Mouse (Mus musculus) lung, postnatal 14 days (tissue): ENCODE results near the gene Dcaf11.
A peak's percentile ranks its signal among the peaks of the same experiment; 100 is the strongest.

Experiments
- DNase-seq: peaks from one replicate; pipeline ENCODE4 v3.0.0; 2021

Gene Dcaf11

GRCm38 (mm10) chr14:55559799-55560201 lies at the start of gene Dcaf11:
Dcaf11 (plus strand) TSS chr14:55560006.
- DNase-seq, result peak; percentile 92

- no peak for DNase-seq
Measured at GRCm38 (mm10) chr14:55510125-55510731, 49.6 kb upstream of the Dcaf11 start, which contains the start of gene Cpne6. Cpne6 (plus strand) TSS chr14:55510445.

- no peak for DNase-seq
Measured at GRCm38 (mm10) chr14:55511037-55511436, 48.8 kb upstream of the Dcaf11 start.

DNA sequence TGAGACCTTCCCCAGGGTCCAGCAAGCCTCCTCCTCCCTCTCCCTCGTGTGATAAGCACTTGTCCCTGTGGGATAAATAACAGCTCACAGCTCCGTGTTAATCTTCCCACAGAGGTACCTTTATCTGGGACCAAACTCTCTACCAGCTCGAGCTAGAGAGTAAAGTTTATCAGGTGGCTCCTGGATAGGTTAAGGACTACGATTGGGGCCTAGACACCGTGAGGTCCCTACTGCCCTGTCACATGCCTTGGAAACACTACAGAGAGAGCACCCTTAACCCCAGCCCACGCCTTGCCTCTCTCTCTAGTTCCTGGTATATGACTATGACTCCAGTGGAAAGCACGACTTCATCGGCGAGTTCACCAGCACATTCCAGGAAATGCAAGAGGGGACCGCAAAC lies 45.9 kb upstream of the Dcaf11 start:
- DNase-seq, result no peak

DNA sequence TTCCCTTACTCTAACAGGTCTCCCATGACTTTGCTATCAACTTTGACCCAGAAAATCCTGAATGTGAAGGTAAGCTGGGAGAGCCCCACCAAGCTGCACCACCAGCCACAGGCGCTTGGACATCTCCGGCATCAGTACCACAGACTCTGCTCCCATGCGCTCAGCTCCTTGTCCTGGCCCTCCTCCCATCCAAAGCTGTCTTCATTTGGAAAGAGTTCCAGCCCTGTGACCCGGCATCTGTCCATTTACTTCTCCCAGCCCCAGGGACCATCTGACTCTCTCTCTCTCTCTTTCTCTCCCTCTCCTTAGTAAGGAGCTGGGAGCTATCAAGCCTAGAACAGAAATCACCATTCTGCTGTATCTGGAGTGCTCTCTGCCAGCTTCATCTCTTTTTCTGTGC lies 44.0 kb upstream of the Dcaf11 start:
- DNase-seq, result no peak

DNA sequence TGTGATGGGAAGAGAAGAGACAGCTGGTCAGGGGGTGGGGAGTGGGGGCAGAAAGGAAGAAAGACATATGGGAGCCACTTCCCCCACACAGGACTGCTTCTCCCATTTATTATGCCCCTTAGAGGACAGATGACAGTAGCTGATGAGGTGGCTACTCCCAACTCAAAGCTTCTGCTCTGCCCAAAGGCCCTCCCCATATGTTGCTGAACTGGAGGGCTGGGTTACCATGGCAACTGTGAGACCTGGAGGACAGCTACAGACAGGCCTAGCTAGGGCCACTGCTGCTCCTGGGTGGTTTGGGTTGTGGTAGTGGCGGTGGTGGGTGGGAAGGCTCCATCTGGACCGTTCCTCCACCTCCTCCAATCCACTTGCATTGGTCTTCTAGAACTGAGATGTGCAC lies 40.9 kb upstream of the Dcaf11 start:
- no peak for DNase-seq

DNA sequence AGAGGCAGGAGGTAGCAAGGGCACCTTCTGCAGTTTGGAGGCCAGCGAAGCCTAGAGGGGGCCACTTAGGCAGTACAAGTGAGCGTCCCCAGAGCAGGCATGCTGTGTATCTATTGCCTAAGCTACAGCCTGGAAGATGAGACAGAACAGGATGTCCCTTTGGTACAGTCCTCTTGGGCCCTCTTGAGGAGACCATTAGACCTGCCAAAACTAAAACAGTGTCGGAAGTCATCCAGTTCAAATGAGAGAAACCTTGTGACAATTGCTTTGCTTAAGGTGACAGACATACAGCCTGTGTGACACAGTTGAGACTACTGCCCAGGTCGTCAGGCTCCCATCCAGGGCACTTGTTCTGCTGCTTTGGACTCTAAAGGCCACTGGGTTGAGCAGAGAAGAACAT lies 40.2 kb upstream of the Dcaf11 start:
- DNase-seq, result no peak

DNA sequence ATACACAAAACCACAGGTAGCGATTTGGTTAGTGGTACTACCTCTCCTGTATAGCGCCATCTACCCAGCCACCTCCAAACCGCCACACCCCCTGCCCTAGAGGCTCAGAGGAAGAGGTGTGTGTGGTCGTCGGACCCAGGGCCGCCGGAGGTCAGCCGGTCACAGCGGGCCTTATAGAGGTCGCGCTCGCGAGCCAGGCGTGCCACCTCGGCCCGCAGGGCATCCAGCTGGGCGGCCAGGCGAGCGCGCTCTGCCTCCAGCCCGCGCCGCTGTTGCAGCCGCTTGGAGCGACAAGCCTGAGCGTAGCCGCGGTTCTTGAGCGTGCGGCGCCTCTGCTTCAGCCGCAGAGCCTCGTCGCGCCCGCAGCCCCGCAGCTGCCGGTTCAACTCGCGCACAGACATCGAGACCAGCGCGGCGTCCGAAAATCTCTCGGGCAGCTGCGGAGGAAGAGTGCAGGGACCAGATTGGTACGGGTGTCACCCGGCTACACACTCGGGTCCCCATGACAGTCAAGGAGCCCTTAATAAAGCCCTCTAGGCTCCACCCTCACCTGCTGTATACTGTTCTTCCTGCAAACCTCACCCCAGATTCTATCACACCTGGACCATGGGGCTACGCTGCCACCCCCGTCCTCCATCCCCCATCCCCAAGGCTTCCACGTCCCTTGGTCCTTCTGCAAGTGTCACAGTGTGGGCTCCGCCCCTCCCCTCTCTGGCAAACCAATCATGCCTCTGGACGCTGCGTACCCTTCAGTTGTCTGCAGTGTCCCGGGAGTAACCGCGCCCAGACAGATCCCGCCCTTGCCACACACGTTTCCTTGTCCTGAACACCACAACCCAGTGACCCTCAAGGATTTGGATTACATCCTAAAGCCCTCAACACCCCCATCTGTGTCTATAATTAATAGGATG lies 39.1 kb upstream of the Dcaf11 start:
- no peak for DNase-seq

DNA sequence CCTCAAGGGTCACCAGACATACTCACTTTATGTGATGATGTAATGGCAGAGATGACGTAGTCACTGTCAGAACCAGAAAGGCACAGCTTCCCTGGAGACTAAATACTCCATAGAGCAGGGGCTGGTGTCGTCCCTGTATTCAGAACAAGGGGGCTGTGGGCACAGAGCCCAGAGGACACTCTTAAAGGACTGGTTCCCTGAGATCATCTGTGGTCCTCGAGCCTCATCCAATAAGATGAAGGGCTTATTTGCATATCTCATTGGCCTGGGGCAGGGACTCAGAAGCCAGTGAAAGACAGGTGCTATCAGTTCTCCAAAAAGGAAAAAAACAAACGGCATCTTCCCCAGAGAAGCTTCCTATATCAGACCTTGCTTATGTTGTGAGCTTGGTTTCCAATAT lies 35.7 kb upstream of the Dcaf11 start:
- DNase-seq, result no peak

DNA sequence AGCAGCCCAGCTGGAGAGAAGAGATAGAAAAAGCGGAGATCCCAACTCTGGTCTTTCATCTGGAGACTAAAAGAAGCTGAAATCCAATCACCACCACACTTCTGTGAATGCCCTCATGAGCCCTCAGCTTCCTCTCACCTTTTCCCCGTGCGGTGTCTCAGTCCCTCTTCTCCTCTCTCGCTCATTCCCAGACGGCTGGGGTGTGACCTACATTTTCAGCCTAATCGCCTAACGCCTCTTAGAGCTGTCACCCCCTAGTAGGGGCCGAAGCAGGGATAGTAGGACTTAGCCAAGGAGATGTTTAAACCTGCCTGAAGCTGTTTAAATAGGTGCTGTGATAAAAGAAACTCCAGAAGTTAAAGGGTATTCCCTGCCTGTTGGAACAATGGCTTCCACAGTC lies 35.0 kb upstream of the Dcaf11 start, which contains the start of gene Nrl:
TSS of gene Nrl (minus strand) at position 197 of the 400 bp plus-strand sequence.
- no peak for DNase-seq

DNA sequence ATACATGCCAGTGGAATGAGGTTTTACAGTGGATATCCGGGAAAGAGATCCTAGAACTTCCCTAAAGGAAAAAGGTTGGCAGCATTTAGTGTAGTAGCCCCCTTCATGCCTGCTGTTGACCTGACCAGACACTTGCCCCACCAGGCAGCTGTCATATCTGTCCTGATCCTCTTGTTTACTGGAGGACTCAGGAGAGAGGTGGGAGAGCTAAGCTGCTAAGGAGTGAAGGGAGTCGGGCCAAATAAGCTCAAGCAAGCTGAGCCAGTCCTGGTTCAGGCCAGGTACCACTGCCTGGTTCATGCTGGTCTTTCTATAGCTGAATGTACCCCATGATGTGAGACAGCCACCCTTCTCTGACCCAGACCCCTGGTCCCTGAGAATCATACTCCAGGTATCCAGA lies 33.1 kb upstream of the Dcaf11 start:
- no peak for DNase-seq

DNA sequence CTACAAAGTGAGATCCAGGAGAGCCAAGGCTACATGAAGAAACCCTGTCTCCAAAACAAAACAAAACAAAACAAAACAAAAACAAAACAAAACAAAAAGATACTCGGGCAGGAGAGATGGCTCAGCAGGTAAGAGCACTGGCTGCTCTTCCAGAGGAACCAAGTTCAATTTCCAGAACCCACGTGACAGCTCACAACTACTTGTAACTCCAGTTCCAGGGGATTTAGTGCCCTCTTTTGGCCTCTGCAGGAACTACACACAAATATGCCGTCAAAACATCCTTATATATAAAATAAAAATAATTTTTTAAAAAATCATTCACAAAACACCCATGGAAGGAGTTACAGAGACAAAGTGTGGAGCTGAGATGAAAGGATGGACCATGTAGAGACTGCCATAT lies 31.9 kb upstream of the Dcaf11 start:
- DNase-seq, result peak; percentile 44

- peak; percentile 45 for DNase-seq
Measured at GRCm38 (mm10) chr14:55536116-55536745, 23.6 kb upstream of the Dcaf11 start.

DNA sequence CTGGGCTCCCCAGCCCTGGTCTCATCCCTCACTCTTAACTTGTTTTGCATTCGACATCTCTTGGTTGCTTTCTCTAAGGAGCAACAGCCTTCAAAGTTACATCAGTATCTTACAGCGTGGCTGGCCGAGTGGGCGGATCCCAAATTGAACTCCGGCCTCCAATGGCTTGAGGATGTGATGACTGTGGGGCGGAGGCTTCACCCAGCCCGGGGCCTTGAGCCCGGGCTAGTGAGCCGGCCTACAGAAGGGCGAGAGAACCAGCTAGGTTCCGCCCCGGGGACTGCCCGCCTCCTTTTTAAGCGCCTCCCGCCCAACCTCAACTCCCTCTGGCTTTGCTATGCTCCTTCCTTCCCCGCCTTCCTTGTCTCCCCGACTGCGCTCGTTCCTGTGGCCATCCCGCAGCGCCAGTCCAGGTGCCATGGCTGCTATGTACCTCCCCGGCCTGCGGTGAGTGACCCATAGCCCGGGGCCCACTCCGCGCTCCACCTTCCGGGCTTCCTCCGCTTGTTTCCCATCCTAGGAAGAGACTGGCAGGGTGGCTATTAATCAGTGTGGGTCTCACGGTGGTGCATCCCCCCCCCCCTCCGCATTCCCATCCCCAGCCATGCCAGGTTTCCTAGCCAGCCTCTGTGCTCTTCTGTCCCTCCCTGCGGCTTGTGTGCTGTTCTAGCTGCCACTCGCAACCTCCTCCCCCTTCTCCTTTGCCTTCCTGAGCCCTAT lies 19.6 kb upstream of the Dcaf11 start, which contains the start of gene Pck2:
TSS of gene Pck2 (plus strand) at position 200 of the 720 bp plus-strand sequence.
- DNase-seq, result peak; percentile 87

GRCm38 (mm10) chr14:55540787-55541321 lies 19.0 kb upstream of the Dcaf11 start:
- peak; percentile 88 for DNase-seq

DNA sequence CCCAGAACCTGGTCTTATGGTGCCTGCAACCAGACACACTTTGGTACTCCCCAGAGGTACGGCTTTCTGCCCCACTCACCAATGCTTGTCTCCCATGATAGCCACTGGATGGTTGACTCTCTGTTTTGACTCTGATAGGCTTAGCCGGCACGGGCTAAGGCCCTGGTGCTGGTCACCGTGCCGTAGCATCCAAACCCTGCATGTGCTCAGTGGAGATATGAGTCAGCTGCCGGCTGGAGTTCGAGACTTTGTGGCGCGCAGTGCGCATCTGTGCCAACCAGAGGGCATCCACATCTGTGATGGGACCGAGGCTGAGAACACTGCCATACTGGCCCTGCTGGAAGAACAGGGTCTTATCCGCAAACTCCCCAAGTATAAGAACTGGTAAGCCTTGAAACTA lies 17.5 kb upstream of the Dcaf11 start:
- DNase-seq, result no peak

DNA sequence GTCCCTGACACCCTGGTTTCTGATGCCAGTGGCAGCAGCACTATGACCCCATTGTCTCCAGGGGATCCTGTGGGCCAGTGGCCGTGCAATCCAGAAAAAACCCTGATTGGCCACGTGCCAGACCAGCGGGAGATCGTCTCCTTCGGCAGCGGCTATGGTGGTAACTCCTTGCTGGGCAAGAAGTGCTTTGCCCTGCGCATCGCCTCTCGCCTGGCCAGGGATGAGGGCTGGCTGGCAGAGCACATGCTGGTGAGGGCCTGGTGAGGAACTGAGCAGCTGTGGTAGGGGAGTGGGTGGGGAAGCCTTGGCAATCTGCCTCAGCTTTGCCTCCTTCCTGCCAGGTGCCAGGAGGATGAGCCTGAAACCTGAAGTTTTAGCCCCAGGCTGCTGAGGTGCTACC lies 15.5 kb upstream of the Dcaf11 start:
- no peak for DNase-seq

- no peak for DNase-seq
Measured at GRCm38 (mm10) chr14:55550191-55550590, 9.6 kb upstream of the Dcaf11 start.

GRCm38 (mm10) chr14:55551347-55551746 lies 8.5 kb upstream of the Dcaf11 start:
- DNase-seq, result no peak

DNA sequence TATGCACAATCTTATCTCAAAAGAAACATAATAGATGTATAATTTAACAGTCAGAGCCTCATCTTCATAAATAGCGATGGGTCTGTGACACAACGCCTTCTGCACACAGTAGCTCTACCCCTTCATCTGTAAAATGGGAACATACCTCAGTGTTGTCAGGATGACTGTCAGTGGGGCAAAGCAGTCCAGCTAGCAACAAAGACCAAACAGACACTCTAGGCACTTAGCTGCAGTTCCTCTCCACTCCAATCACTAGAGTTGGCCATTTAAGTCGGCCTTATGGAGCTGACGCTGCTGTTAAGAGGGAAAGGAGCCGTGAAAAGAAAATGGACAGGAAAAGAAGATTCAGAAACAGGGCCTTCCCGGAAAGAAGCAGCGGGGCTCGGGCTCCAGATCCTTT lies 8.0 kb upstream of the Dcaf11 start:
- no peak for DNase-seq

DNA sequence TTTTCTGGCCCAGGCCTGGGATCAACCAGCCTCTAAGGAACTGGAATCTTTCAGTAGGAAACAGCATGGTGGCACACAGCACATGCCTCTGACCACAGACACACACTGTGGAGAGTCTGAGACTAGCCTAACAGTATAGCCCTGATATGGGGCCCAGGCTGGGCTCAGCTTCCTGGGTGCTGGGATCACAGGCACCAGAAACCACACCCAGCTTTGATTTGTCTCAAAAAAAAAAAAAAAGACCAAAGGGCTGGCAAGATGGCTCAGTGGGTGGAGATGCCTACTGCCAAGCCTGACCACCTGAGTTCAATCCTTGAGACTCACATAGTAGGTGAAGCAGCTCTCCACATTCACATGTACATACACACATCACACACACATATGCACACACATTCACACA lies 5.2 kb upstream of the Dcaf11 start:
- no peak for DNase-seq

DNA sequence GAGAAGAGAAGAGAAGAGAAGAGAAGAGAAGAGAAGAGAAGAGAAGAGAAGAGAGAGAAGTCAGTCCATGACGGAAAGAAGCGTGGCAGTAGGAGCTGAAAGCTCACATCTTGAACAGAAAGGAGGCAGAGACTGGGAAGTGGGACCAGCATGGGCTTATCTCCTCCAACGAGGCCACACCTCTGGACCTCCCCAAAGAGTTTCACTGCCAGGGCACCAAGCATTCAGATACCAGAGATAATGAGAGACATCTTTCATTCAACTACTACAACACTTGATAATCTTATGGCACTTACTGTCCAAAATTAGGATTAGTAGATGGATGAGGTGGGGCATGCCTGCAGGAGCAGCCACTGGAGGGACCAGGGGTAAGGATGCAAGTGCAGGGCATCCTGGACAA lies 4.0 kb upstream of the Dcaf11 start:
- no peak for DNase-seq

DNA sequence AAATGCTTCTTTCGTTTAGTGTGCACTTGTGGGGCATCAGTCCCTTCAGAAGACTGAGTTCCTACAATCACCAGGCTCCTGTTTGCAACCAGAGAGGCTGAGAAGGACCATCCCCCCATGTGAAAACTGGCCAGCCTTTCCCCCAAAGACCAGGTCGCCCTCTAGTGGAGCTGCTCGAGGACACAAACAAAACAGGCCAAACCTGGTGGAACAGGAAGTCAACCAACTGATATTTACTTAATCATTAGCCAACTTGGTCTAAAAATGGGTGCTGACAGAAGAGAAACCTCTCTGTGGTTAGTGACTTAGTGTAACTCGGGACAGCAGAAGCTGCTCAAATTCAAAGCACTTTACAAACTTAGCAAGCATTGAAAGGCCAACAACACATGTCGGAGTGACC lies 2.8 kb upstream of the Dcaf11 start:
- peak; percentile 90 for DNase-seq
